Mouse (Mus musculus) neural tube, embryonic 14.5 days (tissue): Measurements from ENCODE around the gene Rab20. TPM values are rescaled to one million over a fixed set of nuclear protein-coding genes. Genes with fewer than 3 reads are reported as not detected.

Source experiments
- ATAC-seq: fragments of 200-750 bp; cut with Nextera tagmentation; 2 replicates; pipeline ENCODE4 v1.8.0; 2017; ENCODE audit warnings: low read depth, mild to moderate bottlenecking, moderate TSS enrichment, moderate library complexity
- H3K27ac ChIP-seq: fragments of 300-500 bp; sonication (generic); 2 replicates; pipeline ENCODE4 v1.5.1; 2014; ENCODE audit warnings: low read depth, mild to moderate bottlenecking, control low read depth, low read length, moderate library complexity, mixed read lengths
- H3K27me3 ChIP-seq: fragments of 300-500 bp; sonication (generic); 2 replicates; pipeline ENCODE4 v1.6.1; 2014; ENCODE audit warnings: low read length; ENCODE audit not compliant: control insufficient read depth, insufficient read depth
- H3K36me3 ChIP-seq: fragments of 300-500 bp; sonication (generic); 2 replicates; pipeline ENCODE4 v1.6.1; 2014; ENCODE audit warnings: low read length, mixed read lengths; ENCODE audit not compliant: control insufficient read depth, insufficient read depth
- H3K4me1 ChIP-seq: fragments of 300-500 bp; sonication (generic); 2 replicates; pipeline ENCODE4 v1.6.1; 2014; ENCODE audit warnings: low read length; ENCODE audit not compliant: control insufficient read depth, insufficient read depth
- H3K4me2 ChIP-seq: fragments of 300-500 bp; sonication (generic); 2 replicates; pipeline ENCODE4 v1.6.1; 2014; ENCODE audit warnings: mild to moderate bottlenecking, low read depth, low read length, control low read depth
- H3K4me3 ChIP-seq: fragments of 300-500 bp; sonication (generic); 2 replicates; pipeline ENCODE4 v1.5.1; 2014; ENCODE audit warnings: low read depth, low read length, control low read depth, mixed read lengths
- H3K9ac ChIP-seq: fragments of 300-500 bp; sonication (generic); replicated peaks from 2 replicates; pipeline ENCODE4 v1.6.1; 2014; ENCODE audit warnings: low read depth, mild to moderate bottlenecking, control low read depth, low read length, mixed read lengths
- H3K9me3 ChIP-seq: fragments of 300-500 bp; sonication (generic); 2 replicates; pipeline ENCODE4 v1.6.1; 2016; ENCODE audit warnings: low read length; ENCODE audit not compliant: control insufficient read depth
- WGBS: fragments of 180-500 bp; shearing (Covaris S2); extraction: QIAGEN DNeasy Blood & Tissue Kit; methylation state at CpG from one replicate; pipeline ENCODE4 v1.1.7; 2014; 5-methylcytosine and 5-hydroxymethylcytosine counted together
- polyA plus RNA-seq: library from polyadenylated mRNA; unstranded; fragments of >200 nt; fragmentation: Nextera tagmentation; extraction: Ambion mirVana; gene quantifications from 2 replicates; pipeline ENCODE4 v1.2.1, GENCODE M21; 2014

Gene Rab20
- polyA plus RNA-seq, 1 experiment from 2014 or later = not detected

DNA sequence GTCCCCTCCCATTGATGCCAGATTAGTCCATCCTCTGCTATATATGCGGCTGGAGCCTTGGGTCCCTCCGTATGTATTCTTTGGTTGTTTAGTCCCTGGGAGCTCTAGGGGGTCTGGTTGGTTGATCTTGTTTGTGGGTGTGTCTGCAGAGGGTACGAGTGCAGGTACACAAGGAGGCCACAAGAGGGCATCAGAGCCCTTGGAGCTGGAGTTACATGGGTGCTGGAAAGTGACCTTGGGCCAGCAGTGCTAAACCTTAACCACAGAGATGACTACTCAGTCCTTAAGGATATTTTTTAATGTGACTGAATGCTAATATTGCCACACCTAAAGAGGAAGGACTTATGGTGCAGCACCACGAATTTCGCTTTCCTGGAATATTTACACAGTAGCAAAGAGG is 47.8 kb downstream of the Rab20 start:
- Histone ChIP-seq H3K4me1 (no peaks in the 10 kb centered on the region), H3K36me3 (no peaks in the 10 kb centered on the region), H3K4me2 (no peak overlapping the region), H3K4me3 (no peak overlapping the region), H3K27ac (no peak overlapping the region), H3K9ac (no peak overlapping the region), H3K9me3 (no peaks in the 10 kb centered on the region), H3K27me3 (no peaks in the 10 kb centered on the region)
- ATAC-seq = no peak
- 55% methylated on average over 5 of the region's 5 CpGs for WGBS

DNA sequence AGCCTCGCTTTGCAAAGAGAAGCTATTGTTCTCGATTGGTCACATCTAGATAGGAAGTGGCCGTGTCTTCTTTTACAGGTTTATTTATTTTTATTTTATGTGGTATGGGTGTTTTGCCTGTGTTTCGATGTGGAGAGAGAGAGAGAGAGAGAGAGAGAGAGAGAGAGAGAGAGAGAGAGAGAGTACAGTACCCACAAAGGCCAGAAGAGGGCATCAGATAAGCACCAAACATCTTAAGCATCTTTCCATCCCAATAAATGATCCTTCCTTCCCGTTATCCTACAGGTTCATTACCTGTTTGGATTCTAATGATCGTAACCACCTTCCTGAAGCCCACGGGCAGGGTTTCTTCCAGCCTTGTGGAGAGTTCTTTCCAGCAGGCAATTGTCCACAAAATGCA is 55.4 kb downstream of the Rab20 start:
- H3K36me3 ChIP-seq = no peaks in the 10 kb centered on the region
- WGBS = 54% methylated on average over 7 of the region's 7 CpGs
- ATAC-seq = no peak
- H3K4me2 ChIP-seq = no peak overlapping the region
- H3K9ac ChIP-seq = no peak overlapping the region
- H3K9me3 ChIP-seq = no peaks in the 10 kb centered on the region
- H3K27ac ChIP-seq = no peak overlapping the region
- H3K4me3 ChIP-seq = no peak overlapping the region
- H3K27me3 ChIP-seq = no peaks in the 10 kb centered on the region
- H3K4me1 ChIP-seq = no peaks in the 10 kb centered on the region

DNA sequence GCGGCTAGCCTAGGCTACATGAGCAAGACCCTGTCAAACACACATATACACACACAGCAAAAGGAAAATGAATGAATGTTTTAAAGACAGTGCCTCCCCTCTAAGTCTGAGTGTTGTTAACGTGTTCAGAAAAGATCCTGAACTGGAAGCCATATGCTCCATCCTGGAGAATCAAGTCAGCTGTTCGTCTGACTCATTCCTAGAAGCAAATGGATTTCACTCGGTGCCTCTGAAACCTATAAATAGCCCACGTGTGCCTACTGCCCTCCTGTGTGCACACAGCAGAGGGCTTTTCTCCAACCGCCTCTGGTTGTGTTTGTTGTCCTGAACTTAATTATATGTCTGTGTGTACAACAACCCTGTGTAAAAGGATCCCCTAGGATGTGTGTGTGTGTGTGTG is 56.5 kb downstream of the Rab20 start:
- Histone ChIP-seq H3K4me1 (no peaks in the 10 kb centered on the region), H3K36me3 (no peaks in the 10 kb centered on the region), H3K4me3 (no peak overlapping the region), H3K27ac (no peak overlapping the region), H3K9ac (no peak overlapping the region), H3K4me2 (no peak overlapping the region), H3K27me3 (no peaks in the 10 kb centered on the region), H3K9me3 (no peaks in the 10 kb centered on the region)
- no peak for ATAC-seq
- WGBS = 88% methylated on average over 6 of the region's 6 CpGs

DNA sequence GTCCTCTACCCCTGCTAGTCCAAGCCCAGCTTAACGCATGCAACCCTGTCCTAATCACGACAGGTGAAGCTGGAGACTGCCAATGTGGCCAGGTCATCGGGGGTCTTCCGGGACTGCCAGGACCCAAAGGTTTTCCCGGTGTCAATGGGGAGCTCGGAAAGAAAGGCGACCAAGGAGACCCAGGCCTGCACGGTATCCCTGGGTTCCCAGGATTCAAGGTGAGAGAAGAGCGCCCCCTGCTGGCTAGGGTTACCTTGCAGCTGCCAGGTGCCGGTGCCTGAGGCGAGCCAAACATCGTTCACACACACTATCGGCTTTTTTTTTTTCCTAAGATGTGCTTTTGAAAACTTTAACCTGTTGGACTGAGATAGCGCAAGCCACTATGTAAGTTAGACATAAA is 57.4 kb downstream of the Rab20 start:
- no peak overlapping the region for H3K27ac ChIP-seq
- no peak overlapping the region for H3K4me3 ChIP-seq
- no peak overlapping the region for H3K4me2 ChIP-seq
- H3K4me1 ChIP-seq = no peaks in the 10 kb centered on the region
- no peaks in the 10 kb centered on the region for H3K9me3 ChIP-seq
- no peaks in the 10 kb centered on the region for H3K36me3 ChIP-seq
- no peak overlapping the region for H3K9ac ChIP-seq
- no peaks in the 10 kb centered on the region for H3K27me3 ChIP-seq
- no peak for ATAC-seq
- 56% methylated on average over 14 of the region's 14 CpGs for WGBS

DNA sequence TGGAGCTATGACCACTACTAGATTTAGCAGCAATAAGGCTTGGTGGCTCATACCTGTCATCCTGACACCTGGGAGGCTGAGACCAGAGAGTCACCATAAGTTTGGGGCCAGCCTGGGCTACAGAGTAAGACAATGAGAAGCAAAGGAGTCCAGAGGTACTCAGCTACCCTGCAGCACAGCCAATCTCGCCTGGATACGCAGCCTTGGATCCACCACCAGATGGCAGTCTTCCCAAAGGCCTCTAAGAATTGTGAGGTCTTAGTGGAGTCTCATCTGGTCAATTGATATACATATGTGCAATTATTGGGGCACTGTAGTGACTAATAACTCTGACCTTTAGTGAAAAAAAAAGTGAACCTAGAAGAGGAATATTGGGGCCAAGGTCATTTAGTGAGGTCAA is 58.9 kb downstream of the Rab20 start:
- no peak overlapping the region for H3K9ac ChIP-seq
- WGBS = 9% methylated on average over 2 of the region's 2 CpGs
- no peaks in the 10 kb centered on the region for H3K9me3 ChIP-seq
- H3K27ac ChIP-seq = peak overlapping the region; percentile 22; the same call in 1 of the 2 replicates
- H3K27me3 ChIP-seq = no peaks in the 10 kb centered on the region
- no peak overlapping the region for H3K4me3 ChIP-seq
- H3K4me2 ChIP-seq = no peak overlapping the region
- ATAC-seq = peak; percentile 61
- no peaks in the 10 kb centered on the region for H3K36me3 ChIP-seq
- H3K4me1 ChIP-seq = peaks cover 3% of the 10 kb centered on the region; the same call in 1 of the 2 replicates

DNA sequence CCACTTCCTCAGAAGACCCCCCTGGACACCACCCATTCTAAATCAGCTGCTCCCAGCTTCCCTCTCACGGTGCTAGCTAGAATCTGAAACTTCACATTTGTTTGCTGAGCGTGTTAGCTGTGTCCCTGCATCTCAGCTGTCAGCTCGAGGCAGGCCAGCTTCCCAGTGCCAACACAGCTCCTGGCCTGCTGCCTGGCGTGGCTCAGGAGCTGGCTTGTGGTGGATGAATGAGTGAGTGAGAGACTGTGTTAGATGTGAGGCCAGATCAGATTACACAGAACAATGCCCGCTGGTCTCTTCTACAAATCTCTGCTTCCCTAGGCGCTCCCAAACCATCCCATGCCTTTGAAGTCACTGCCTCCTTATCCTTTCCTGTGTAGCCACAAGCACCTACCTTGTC is 59.3 kb downstream of the Rab20 start:
- Histone ChIP-seq H3K4me2 (no peak overlapping the region), H3K4me3 (no peak overlapping the region), H3K27ac (peak overlapping the region; percentile 22)

DNA sequence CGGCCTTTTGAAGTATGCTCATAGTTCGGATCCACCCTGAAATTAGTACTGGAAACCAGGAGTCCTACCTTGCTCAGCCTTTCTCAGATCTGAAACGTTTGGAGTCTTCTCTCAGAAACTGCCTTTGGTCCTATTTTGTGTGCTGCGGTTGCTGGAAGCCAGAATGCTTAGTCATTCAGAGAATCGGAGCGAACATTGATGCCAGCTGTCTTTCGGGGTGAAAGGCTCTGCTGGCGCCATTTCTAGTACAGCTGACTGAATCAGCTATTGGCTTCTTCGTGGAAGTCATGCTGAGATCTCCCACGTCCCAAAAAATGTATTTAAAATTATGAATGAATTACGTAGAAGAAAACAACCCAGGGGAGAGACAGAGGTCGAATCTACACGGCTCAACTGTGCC is 60.7 kb downstream of the Rab20 start:
- Histone ChIP-seq H3K9me3 (no peaks in the 10 kb centered on the region), H3K9ac (no peak overlapping the region), H3K4me1 (peaks cover 11% of the 10 kb centered on the region), H3K4me3 (no peak overlapping the region), H3K36me3 (no peaks in the 10 kb centered on the region), H3K4me2 (no peak overlapping the region), H3K27ac (no peak overlapping the region), H3K27me3 (no peaks in the 10 kb centered on the region)
- WGBS = 75% methylated on average over 13 of the region's 13 CpGs
- no peak for ATAC-seq

More for the DNA sequence above, 59.3 kb downstream of the Rab20 start:
- Histone ChIP-seq H3K27me3 (no peaks in the 10 kb centered on the region), H3K9ac (no peak overlapping the region), H3K4me1 (peaks cover 7% of the 10 kb centered on the region), H3K9me3 (no peaks in the 10 kb centered on the region), H3K36me3 (no peaks in the 10 kb centered on the region)
- no peak for ATAC-seq
- WGBS = 38% methylated on average over 6 of the region's 6 CpGs

DNA sequence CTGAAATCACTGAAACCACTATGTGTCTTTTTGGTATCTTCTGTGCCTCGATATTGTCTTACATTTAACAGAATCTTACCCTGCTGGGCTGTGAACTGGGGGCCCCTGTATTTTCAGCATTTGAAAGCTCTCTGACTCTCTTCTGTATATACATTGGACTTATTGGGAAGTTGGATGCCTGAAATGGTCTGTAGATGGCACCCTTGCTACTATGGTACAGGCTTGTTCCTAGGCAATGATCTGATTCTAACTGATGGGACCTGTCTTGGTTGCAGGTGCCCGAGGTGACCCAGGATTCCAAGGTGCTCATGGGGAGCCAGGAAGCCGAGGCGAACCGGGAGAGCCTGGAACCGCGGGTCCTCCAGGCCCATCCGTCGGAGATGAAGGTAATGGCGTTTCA is 63.4 kb downstream of the Rab20 start:
- Histone ChIP-seq H3K9me3 (no peaks in the 10 kb centered on the region), H3K9ac (no peak overlapping the region), H3K4me1 (peaks cover 11% of the 10 kb centered on the region), H3K27ac (no peak overlapping the region), H3K4me3 (no peak overlapping the region), H3K4me2 (no peak overlapping the region), H3K36me3 (no peaks in the 10 kb centered on the region), H3K27me3 (no peaks in the 10 kb centered on the region)
- WGBS = 90% methylated on average over 10 of the region's 10 CpGs
- no peak for ATAC-seq

DNA sequence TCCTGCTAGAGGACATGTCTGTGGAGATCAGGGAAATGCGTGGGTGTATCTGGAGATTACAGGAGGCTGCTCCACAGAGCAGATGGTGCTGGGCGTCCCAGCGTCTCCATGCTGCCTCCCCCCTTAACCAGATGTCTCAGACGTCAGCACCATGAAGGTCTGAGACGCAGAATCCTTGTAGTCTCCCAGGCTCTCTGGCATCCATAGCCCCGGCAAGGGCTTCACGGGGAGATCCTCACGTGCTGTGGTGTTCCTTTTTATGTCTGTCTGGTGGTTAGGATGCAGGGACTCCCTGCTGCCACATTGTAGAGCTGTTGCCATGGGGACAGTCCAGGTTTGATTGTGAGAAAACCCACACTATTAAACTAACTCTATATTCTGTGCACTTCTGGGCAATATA is 64.2 kb downstream of the Rab20 start:
- Histone ChIP-seq H3K4me1 (peaks cover 11% of the 10 kb centered on the region), H3K27me3 (no peaks in the 10 kb centered on the region), H3K4me3 (no peak overlapping the region), H3K4me2 (no peak overlapping the region), H3K9me3 (no peaks in the 10 kb centered on the region), H3K27ac (no peak overlapping the region), H3K36me3 (no peaks in the 10 kb centered on the region), H3K9ac (no peak overlapping the region)
- 13% methylated on average over 8 of the region's 8 CpGs for WGBS
- ATAC-seq = peak; percentile 39; the same call in 1 of the 2 replicates

DNA sequence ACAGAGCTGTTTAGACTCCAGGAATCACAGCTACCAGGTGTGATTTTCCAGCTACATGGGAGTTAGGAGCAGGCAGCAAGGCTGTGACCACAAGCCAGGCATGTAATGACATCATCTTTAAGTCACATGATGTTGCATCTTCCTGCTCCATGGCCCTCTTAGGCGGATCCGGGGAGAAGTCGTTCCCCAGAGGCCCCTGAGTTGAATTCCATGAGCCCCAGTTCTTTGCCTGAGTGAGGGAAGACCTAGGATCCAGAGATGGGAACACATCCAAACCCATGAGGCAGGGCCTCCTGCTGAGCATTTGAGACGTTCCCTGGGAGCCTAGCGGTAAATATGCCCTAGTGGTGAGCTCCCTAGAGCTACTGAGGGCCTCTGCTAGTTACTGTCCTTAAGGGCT is 66.1 kb downstream of the Rab20 start:
- 52% methylated on average over 5 of the region's 5 CpGs for WGBS
- Histone ChIP-seq H3K9ac (no peak overlapping the region), H3K9me3 (no peaks in the 10 kb centered on the region), H3K4me2 (no peak overlapping the region), H3K36me3 (no peaks in the 10 kb centered on the region), H3K4me1 (peaks cover 11% of the 10 kb centered on the region), H3K27me3 (no peaks in the 10 kb centered on the region), H3K4me3 (no peak overlapping the region), H3K27ac (no peak overlapping the region)
- ATAC-seq = 0 out of 2 replicates have a peak, but pooled peaks have one; percentile 12
